Mouse (Mus musculus) lung, embryonic 16.5 days (tissue): ENCODE measurements around the gene Mettl14. TPM values are rescaled to one million over a fixed set of nuclear protein-coding genes. Genes with fewer than 3 reads are reported as not detected.

ENCODE experiments used
- polyA plus RNA-seq: library from polyadenylated mRNA; unstranded; fragments of >200 nt; fragmentation: Nextera tagmentation; extraction: Ambion mirVana; gene quantifications from 2 replicates; pipeline ENCODE4 v1.2.1, GENCODE M21; 2015

Mettl14 gene
- polyA plus RNA-seq, 1 experiment from 2014 or later, result 25.1 TPM

Other genes with a start within 250 kb of the Mettl14 start
- 9.1 and 12.1 TPM in 2 replicates for gene Synpo2, start 150.0 kb downstream of the Mettl14 start, polyA plus RNA-seq
- gene Sec24d, start 118.7 kb downstream of the Mettl14 start, polyA plus RNA-seq, result 66.1 and 73.7 TPM in 2 replicates
- gene Prss12, start 60.8 kb upstream of the Mettl14 start, polyA plus RNA-seq, result 18.1 and 19.3 TPM in 2 replicates